Mouse (Mus musculus): ENCODE measurements around the gene Eda2r. TPM values are rescaled to one million over a fixed set of nuclear protein-coding genes. Genes with fewer than 3 reads are reported as not detected.

The Eda2r gene
- 0.19 and 0.24 TPM in 2 replicates for polyA plus RNA-seq (2012; rRNA removed)

GRCm38 (mm10) chrX:97377065-97377421 is at the start of gene Eda2r:
Gene Eda2r, minus strand, starts transcription at chrX:97377216.
- Histone ChIP-seq H3K27ac (ENCODE audit: control insufficient read depth, insufficient read depth, low read length) (no peak within 1 kb of the TSS), H3K4me1 (replicated peaks; ENCODE audit: control insufficient read depth, insufficient read depth, low read length) (no peaks in the 10 kb centered on the region), H3K36me3 (ENCODE audit: control insufficient read depth, insufficient read depth, low read length) (no peaks in the 10 kb centered on the region), H3K27me3 (ENCODE audit: control insufficient read depth, insufficient read depth, low read length) (no peaks in the 10 kb centered on the region), H3K4me3 (ENCODE audit: control insufficient read depth, insufficient read depth, low read length) (no peak within 1 kb of the TSS)
- TF ChIP-seq POLR2A (IDR thresholded peaks at IDR 0.05; ENCODE audit: control insufficient read depth, extremely low read depth, insufficient read depth, low read length, poor library complexity): no peak
- TF ChIP-seq CTCF (IDR thresholded peaks at IDR 0.05; ENCODE audit: borderline replicate concordance, control insufficient read depth, extremely low read depth, insufficient read depth, low read length, poor library complexity): no peak
- no peak for DNase-seq
- 13% methylated on average over 8 of the region's 8 CpGs for WGBS

- H3K4me3 ChIP-seq (ENCODE audit: control insufficient read depth, insufficient read depth, low read length): no peak overlapping the region
- 66% methylated on average over 2 of the region's 2 CpGs for WGBS
- DNase-seq: no peak
- no peaks in the 10 kb centered on the region for H3K27me3 ChIP-seq (ENCODE audit: control insufficient read depth, insufficient read depth, low read length)
- H3K4me1 ChIP-seq (replicated peaks; ENCODE audit: control insufficient read depth, insufficient read depth, low read length): no peaks in the 10 kb centered on the region
- no peaks in the 10 kb centered on the region for H3K36me3 ChIP-seq (ENCODE audit: control insufficient read depth, insufficient read depth, low read length)
- TF ChIP-seq CTCF (IDR thresholded peaks at IDR 0.05; ENCODE audit: borderline replicate concordance, control insufficient read depth, extremely low read depth, insufficient read depth, low read length, poor library complexity): no peak
- TF ChIP-seq POLR2A (IDR thresholded peaks at IDR 0.05; ENCODE audit: control insufficient read depth, extremely low read depth, insufficient read depth, low read length, poor library complexity): no peak
- no peak overlapping the region for H3K27ac ChIP-seq (ENCODE audit: control insufficient read depth, insufficient read depth, low read length)
These were observed 20.9 kb upstream of the Eda2r start for GRCm38 (mm10) chrX:97397872-97398271.

- WGBS: 87% methylated on average over 1 of the region's 1 CpGs
- no peak for TF ChIP-seq CTCF (IDR thresholded peaks at IDR 0.05; ENCODE audit: borderline replicate concordance, control insufficient read depth, extremely low read depth, insufficient read depth, low read length, poor library complexity)
- TF ChIP-seq POLR2A (IDR thresholded peaks at IDR 0.05; ENCODE audit: control insufficient read depth, extremely low read depth, insufficient read depth, low read length, poor library complexity): no peak
- Histone ChIP-seq H3K4me3 (ENCODE audit: control insufficient read depth, insufficient read depth, low read length) (no peak overlapping the region), H3K27ac (ENCODE audit: control insufficient read depth, insufficient read depth, low read length) (no peak overlapping the region), H3K36me3 (ENCODE audit: control insufficient read depth, insufficient read depth, low read length) (no peaks in the 10 kb centered on the region), H3K27me3 (ENCODE audit: control insufficient read depth, insufficient read depth, low read length) (no peaks in the 10 kb centered on the region), H3K4me1 (replicated peaks; ENCODE audit: control insufficient read depth, insufficient read depth, low read length) (no peaks in the 10 kb centered on the region)
- no peak for DNase-seq
These were observed 1.1 kb upstream of the Eda2r start for GRCm38 (mm10) chrX:97378076-97378475.

- no peaks in the 10 kb centered on the region for H3K36me3 ChIP-seq (ENCODE audit: control insufficient read depth, insufficient read depth, low read length)
- TF ChIP-seq POLR2A (IDR thresholded peaks at IDR 0.05; ENCODE audit: control insufficient read depth, extremely low read depth, insufficient read depth, low read length, poor library complexity) (no peak), CTCF (IDR thresholded peaks at IDR 0.05; ENCODE audit: borderline replicate concordance, control insufficient read depth, extremely low read depth, insufficient read depth, low read length, poor library complexity) (no peak)
- no peaks in the 10 kb centered on the region for H3K27me3 ChIP-seq (ENCODE audit: control insufficient read depth, insufficient read depth, low read length)
- no peaks in the 10 kb centered on the region for H3K4me1 ChIP-seq (replicated peaks; ENCODE audit: control insufficient read depth, insufficient read depth, low read length)
- no peak overlapping the region for H3K27ac ChIP-seq (ENCODE audit: control insufficient read depth, insufficient read depth, low read length)
- no peak overlapping the region for H3K4me3 ChIP-seq (ENCODE audit: control insufficient read depth, insufficient read depth, low read length)
- DNase-seq: no peak
- 14% methylated on average over 15 of the region's 15 CpGs for WGBS
These were observed 523 bp downstream of the Eda2r start for GRCm38 (mm10) chrX:97376321-97377064.

- no peak for DNase-seq
- WGBS: 95% methylated on average over 2 of the region's 2 CpGs
- Histone ChIP-seq H3K4me3 (ENCODE audit: control insufficient read depth, insufficient read depth, low read length) (no peak overlapping the region), H3K27ac (ENCODE audit: control insufficient read depth, insufficient read depth, low read length) (no peak overlapping the region), H3K4me1 (replicated peaks; ENCODE audit: control insufficient read depth, insufficient read depth, low read length) (no peaks in the 10 kb centered on the region), H3K27me3 (ENCODE audit: control insufficient read depth, insufficient read depth, low read length) (no peaks in the 10 kb centered on the region), H3K36me3 (ENCODE audit: control insufficient read depth, insufficient read depth, low read length) (no peaks in the 10 kb centered on the region)
- no peak for TF ChIP-seq CTCF (IDR thresholded peaks at IDR 0.05; ENCODE audit: borderline replicate concordance, control insufficient read depth, extremely low read depth, insufficient read depth, low read length, poor library complexity)
- no peak for TF ChIP-seq POLR2A (IDR thresholded peaks at IDR 0.05; ENCODE audit: control insufficient read depth, extremely low read depth, insufficient read depth, low read length, poor library complexity)
These were observed 4.2 kb downstream of the Eda2r start for GRCm38 (mm10) chrX:97372826-97373225.

- H3K27ac ChIP-seq (ENCODE audit: control insufficient read depth, insufficient read depth, low read length): no peak overlapping the region
- no peak for DNase-seq
- no peaks in the 10 kb centered on the region for H3K36me3 ChIP-seq (ENCODE audit: control insufficient read depth, insufficient read depth, low read length)
- TF ChIP-seq CTCF (IDR thresholded peaks at IDR 0.05; ENCODE audit: borderline replicate concordance, control insufficient read depth, extremely low read depth, insufficient read depth, low read length, poor library complexity) (no peak), POLR2A (IDR thresholded peaks at IDR 0.05; ENCODE audit: control insufficient read depth, extremely low read depth, insufficient read depth, low read length, poor library complexity) (no peak)
- no peak overlapping the region for H3K4me3 ChIP-seq (ENCODE audit: control insufficient read depth, insufficient read depth, low read length)
- 95% methylated on average over 1 of the region's 1 CpGs for WGBS
- H3K27me3 ChIP-seq (ENCODE audit: control insufficient read depth, insufficient read depth, low read length): no peaks in the 10 kb centered on the region
- no peaks in the 10 kb centered on the region for H3K4me1 ChIP-seq (replicated peaks; ENCODE audit: control insufficient read depth, insufficient read depth, low read length)
These were observed 7.8 kb downstream of the Eda2r start for GRCm38 (mm10) chrX:97369206-97369605.
